Mouse (Mus musculus): Measurements from ENCODE around the gene Kcnj12. TPM values are rescaled to one million over a fixed set of nuclear protein-coding genes. Genes with fewer than 3 reads are reported as not detected.

Kcnj12 gene
- polyA plus RNA-seq, 1 experiment = 0.08 TPM

- H3K27me3 ChIP-seq (ENCODE audit: control insufficient read depth) = no peaks in the 10 kb centered on the region; the same call in 1 of the 2 replicates
These were observed 18.7 kb downstream of the Kcnj12 start for GRCm38 (mm10) chr11:61040856-61041652.

GRCm38 (mm10) chr11:61042593-61042992 is 20.2 kb downstream of the Kcnj12 start:
- peaks cover 12% of the 10 kb centered on the region for H3K4me1 ChIP-seq (ENCODE audit: control insufficient read depth)
- no peak overlapping the region for H3K4me3 ChIP-seq (replicated peaks)
- H3K36me3 ChIP-seq (ENCODE audit: control insufficient read depth) = no peaks in the 10 kb centered on the region
- TF ChIP-seq GATA1 (IDR thresholded peaks at IDR 0.05; ENCODE audit: low read length) = no peak
- TF ChIP-seq TAL1 (IDR thresholded peaks at IDR 0.05; ENCODE audit: low read length) = no peak
- H3K27me3 ChIP-seq (ENCODE audit: control insufficient read depth) = no peaks in the 10 kb centered on the region; the same call in 1 of the 2 replicates
- H3K9me3 ChIP-seq (ENCODE audit: control insufficient read depth, low read length) = no peaks in the 10 kb centered on the region

More at GRCm38 (mm10) chr11:61040856-61041652, 18.7 kb downstream of the Kcnj12 start:
- Histone ChIP-seq H3K4me3 (replicated peaks) (no peak overlapping the region), H3K36me3 (ENCODE audit: control insufficient read depth) (no peaks in the 10 kb centered on the region), H3K4me1 (ENCODE audit: control insufficient read depth) (peaks cover 12% of the 10 kb centered on the region), H3K9me3 (ENCODE audit: control insufficient read depth, low read length) (no peaks in the 10 kb centered on the region)
- TF ChIP-seq GATA1 (IDR thresholded peaks at IDR 0.05; ENCODE audit: low read length) (no peak), TAL1 (IDR thresholded peaks at IDR 0.05; ENCODE audit: low read length) (no peak)

- H3K9me3 ChIP-seq (ENCODE audit: control insufficient read depth, low read length) = no peaks in the 10 kb centered on the region
- TF ChIP-seq TAL1 (IDR thresholded peaks at IDR 0.05; ENCODE audit: low read length) (no peak), GATA1 (IDR thresholded peaks at IDR 0.05; ENCODE audit: low read length) (no peak)
- peaks cover 12% of the 10 kb centered on the region for H3K4me1 ChIP-seq (ENCODE audit: control insufficient read depth)
- no peaks in the 10 kb centered on the region for H3K36me3 ChIP-seq (ENCODE audit: control insufficient read depth)
- H3K27me3 ChIP-seq (ENCODE audit: control insufficient read depth) = no peaks in the 10 kb centered on the region; the same call in 1 of the 2 replicates
- no peak overlapping the region for H3K4me3 ChIP-seq (replicated peaks)
These were observed 21.0 kb downstream of the Kcnj12 start for GRCm38 (mm10) chr11:61043055-61043992.

- peaks cover 12% of the 10 kb centered on the region for H3K4me1 ChIP-seq (ENCODE audit: control insufficient read depth)
- H3K27me3 ChIP-seq (ENCODE audit: control insufficient read depth) = no peaks in the 10 kb centered on the region; the same call in 1 of the 2 replicates
- H3K36me3 ChIP-seq (ENCODE audit: control insufficient read depth) = no peaks in the 10 kb centered on the region
- H3K4me3 ChIP-seq (replicated peaks) = no peak overlapping the region
- no peak for TF ChIP-seq GATA1 (IDR thresholded peaks at IDR 0.05; ENCODE audit: low read length)
- TF ChIP-seq TAL1 (IDR thresholded peaks at IDR 0.05; ENCODE audit: low read length) = no peak
- H3K9me3 ChIP-seq (ENCODE audit: control insufficient read depth, low read length) = no peaks in the 10 kb centered on the region
These were observed 22.4 kb downstream of the Kcnj12 start for GRCm38 (mm10) chr11:61044741-61045140.

- Histone ChIP-seq H3K4me1 (ENCODE audit: control insufficient read depth) (peaks cover 13% of the 10 kb centered on the region), H3K4me3 (replicated peaks) (no peak overlapping the region), H3K9me3 (ENCODE audit: control insufficient read depth, low read length) (no peaks in the 10 kb centered on the region), H3K36me3 (ENCODE audit: control insufficient read depth) (no peaks in the 10 kb centered on the region), H3K27me3 (ENCODE audit: control insufficient read depth) (peaks cover 21% of the 10 kb centered on the region)
- TF ChIP-seq TAL1 (IDR thresholded peaks at IDR 0.05; ENCODE audit: low read length) (no peak), GATA1 (IDR thresholded peaks at IDR 0.05; ENCODE audit: low read length) (no peak)
These were observed 25.1 kb downstream of the Kcnj12 start for GRCm38 (mm10) chr11:61047441-61047840.

GRCm38 (mm10) chr11:61051151-61051550 is 28.8 kb downstream of the Kcnj12 start:
- no peak for TF ChIP-seq GATA1 (IDR thresholded peaks at IDR 0.05; ENCODE audit: low read length)
- TF ChIP-seq TAL1 (IDR thresholded peaks at IDR 0.05; ENCODE audit: low read length) = no peak
- Histone ChIP-seq H3K4me3 (replicated peaks) (no peak overlapping the region), H3K9me3 (ENCODE audit: control insufficient read depth, low read length) (no peaks in the 10 kb centered on the region), H3K27me3 (ENCODE audit: control insufficient read depth) (peaks cover 39% of the 10 kb centered on the region), H3K4me1 (ENCODE audit: control insufficient read depth) (peaks cover 3% of the 10 kb centered on the region; the same call in 1 of the 2 replicates), H3K36me3 (ENCODE audit: control insufficient read depth) (no peaks in the 10 kb centered on the region)

GRCm38 (mm10) chr11:61056871-61057270 is 34.5 kb downstream of the Kcnj12 start:
- H3K36me3 ChIP-seq (ENCODE audit: control insufficient read depth) = no peaks in the 10 kb centered on the region
- TF ChIP-seq GATA1 (IDR thresholded peaks at IDR 0.05; ENCODE audit: low read length) (no peak), TAL1 (IDR thresholded peaks at IDR 0.05; ENCODE audit: low read length) (no peak)
- H3K9me3 ChIP-seq (ENCODE audit: control insufficient read depth, low read length) = no peaks in the 10 kb centered on the region
- no peaks in the 10 kb centered on the region; the same call in 1 of the 2 replicates for H3K4me1 ChIP-seq (ENCODE audit: control insufficient read depth)
- H3K27me3 ChIP-seq (ENCODE audit: control insufficient read depth) = peaks cover 27% of the 10 kb centered on the region
- no peak overlapping the region for H3K4me3 ChIP-seq (replicated peaks)

- Histone ChIP-seq H3K36me3 (ENCODE audit: control insufficient read depth) (no peaks in the 10 kb centered on the region), H3K4me3 (replicated peaks) (no peak overlapping the region), H3K9me3 (ENCODE audit: control insufficient read depth, low read length) (no peaks in the 10 kb centered on the region), H3K27me3 (ENCODE audit: control insufficient read depth) (peaks cover 20% of the 10 kb centered on the region), H3K4me1 (ENCODE audit: control insufficient read depth) (peaks cover 17% of the 10 kb centered on the region)
- TF ChIP-seq GATA1 (IDR thresholded peaks at IDR 0.05; ENCODE audit: low read length) (no peak), TAL1 (IDR thresholded peaks at IDR 0.05; ENCODE audit: low read length) (no peak)
These were observed 37.5 kb downstream of the Kcnj12 start for GRCm38 (mm10) chr11:61059691-61060457.
